ENCODE assay signal across 17 mouse cellular contexts in the genomic region with DNA sequence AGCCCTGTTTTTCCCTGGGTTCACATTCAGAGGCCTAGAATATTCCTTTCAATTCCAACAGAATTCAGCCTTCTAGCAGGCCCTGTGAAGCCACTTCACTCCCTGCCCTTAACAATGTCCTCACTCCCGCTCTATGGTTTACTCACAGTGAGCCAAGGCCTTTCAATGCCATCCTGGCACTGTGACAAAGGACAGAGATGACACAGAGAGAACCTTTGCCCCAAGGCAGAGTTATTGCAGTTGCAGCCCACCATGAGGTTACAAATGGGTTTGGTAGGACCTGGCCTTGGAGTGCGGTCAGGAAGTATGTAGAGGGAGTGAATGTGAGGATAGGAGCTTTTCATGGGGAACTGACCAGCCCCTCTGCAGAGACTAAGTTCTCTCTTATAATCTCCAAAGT.
"Had no signal": no experiment of that assay in that cellular context is flagged by ENCODE, and none has a peak within 500 bp of the region (broad histone marks: within the 10 kb centered on the region; RNA-seq: fewer than 3 reads in every experiment).

No protein-coding gene starts in this region.

- H3K4me2 ChIP-seq: intestine, embryonic 15.5 days; kidney, embryonic 15.5 days; limb, embryonic 13.5 days; lung, embryonic 15.5 days; midbrain, embryonic 11.5 days; midbrain, embryonic 15.5 days; neural tube, embryonic 12.5 days had no signal

- ATAC-seq: intestine, embryonic 15.5 days; midbrain, embryonic 15.5 days had no signal

- H3K27ac ChIP-seq: intestine, embryonic 15.5 days; kidney, embryonic 15.5 days; limb, embryonic 13.5 days; lung, embryonic 15.5 days; macrophage; midbrain, embryonic 15.5 days; neural tube, embryonic 12.5 days had no signal

- H3K27me3 ChIP-seq: intestine, embryonic 15.5 days; kidney, embryonic 15.5 days; limb, embryonic 13.5 days; lung, embryonic 15.5 days; megakaryocyte, embryonic 14.5 days; midbrain, embryonic 15.5 days; neural tube, embryonic 12.5 days had no signal

- H3K9me3 ChIP-seq: intestine, embryonic 15.5 days; kidney, embryonic 15.5 days; limb, embryonic 13.5 days; lung, embryonic 15.5 days; megakaryocyte, embryonic 14.5 days; midbrain, embryonic 15.5 days; neural tube, embryonic 12.5 days had no signal

- H3K4me3 ChIP-seq: intestine, embryonic 15.5 days; kidney, embryonic 15.5 days; limb, embryonic 13.5 days; lung, embryonic 15.5 days; megakaryocyte, embryonic 14.5 days; midbrain, embryonic 15.5 days; neural tube, embryonic 12.5 days had no signal

- H3K9ac ChIP-seq: intestine, embryonic 15.5 days; kidney, embryonic 15.5 days; limb, embryonic 13.5 days; lung, embryonic 15.5 days; midbrain, embryonic 15.5 days; neural tube, embryonic 12.5 days had no signal

- DNase-seq: kidney, adult 2 months; kidney, postnatal 14 days; layer of hippocampus, postnatal 36 days; lung, postnatal 14 days; right cerebral cortex, postnatal 4 days; spleen, adult 18-20 months; thymus, adult 2 months; thymus, postnatal 36 days had no signal

- H3K4me1 ChIP-seq: intestine, embryonic 15.5 days; kidney, embryonic 15.5 days; limb, embryonic 13.5 days; lung, embryonic 15.5 days; midbrain, embryonic 15.5 days; neural tube, embryonic 12.5 days had no signal
